Mouse (Mus musculus): ENCODE results near the gene Zfp446. TPM values are rescaled to one million over a fixed set of nuclear protein-coding genes. Genes with fewer than 3 reads are reported as not detected.
A peak's percentile ranks its signal among the peaks of the same experiment; 100 is the strongest.
"Not testable (repeated sequence)": the region's sequence is repeated elsewhere in the genome, so short reads cannot be mapped to it uniquely, and the experiment has no call there.

The Zfp446 gene
- 1 to 10 TPM; 3.3 to 4.3 TPM for total RNA-seq (2021)

DNA sequence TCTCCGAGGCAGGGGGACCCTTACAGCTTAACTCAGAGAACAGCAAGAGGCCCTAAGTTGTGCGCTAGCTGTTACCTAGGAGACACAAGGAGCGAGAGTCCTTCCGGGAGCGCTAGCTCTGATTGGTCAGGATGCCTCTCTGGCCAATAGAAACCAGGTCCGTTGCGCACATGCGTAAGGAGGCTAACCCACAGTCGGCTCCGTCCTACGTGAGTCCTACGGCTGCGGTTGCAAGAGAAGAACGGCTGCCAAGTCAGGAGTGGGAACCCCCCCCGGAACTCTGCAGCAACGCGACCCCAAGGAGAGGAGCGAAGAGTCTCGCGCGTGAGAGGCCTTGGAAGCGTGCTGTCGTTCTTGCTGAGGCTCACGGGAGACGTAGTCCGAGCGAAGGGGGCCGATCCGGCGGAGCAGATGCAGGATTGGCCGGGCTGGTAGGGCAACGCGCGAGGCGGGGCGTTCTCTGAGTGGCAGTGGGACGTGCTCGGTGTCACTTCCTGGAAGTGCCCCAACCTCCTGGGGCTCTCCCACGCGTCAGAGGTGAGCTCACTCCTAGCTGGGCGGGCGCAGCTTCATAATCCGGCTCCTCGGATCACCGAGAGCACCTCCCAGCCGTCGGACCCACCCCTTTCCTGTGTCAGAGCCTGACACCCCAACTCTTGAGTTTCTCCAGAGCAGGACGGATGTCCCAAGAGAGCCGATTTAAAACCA is at the start of gene Zfp446:
Zfp446 (plus strand) TSS at position 167 of the 708 bp plus-strand sequence.
- DNase-seq = peak; percentile 98

DNA sequence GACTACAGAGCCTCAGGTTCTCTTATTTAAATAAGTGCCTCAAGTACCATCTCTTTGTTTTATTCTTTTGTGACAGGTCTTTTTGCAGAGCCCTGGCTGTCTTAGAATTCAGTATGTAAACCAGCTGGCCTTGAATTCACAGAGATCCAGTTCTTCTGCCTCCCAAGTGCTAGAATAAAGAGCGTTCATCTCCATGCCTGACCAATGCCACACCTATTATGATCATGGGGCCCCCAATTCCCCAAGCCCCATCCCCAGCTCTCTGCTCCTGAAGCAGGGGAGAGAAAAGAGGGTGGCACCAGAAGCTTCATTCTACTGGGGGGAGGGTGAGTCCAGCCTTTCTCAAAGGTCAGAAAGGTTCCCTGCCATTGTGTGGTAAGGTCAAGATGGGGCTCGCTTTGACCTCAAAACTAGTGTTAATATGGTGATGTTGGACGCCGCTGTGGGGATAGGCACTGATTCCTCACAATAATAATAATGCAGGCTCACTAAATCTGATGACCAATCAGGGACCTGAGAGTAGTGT is 44.0 kb upstream of the Zfp446 start:
- no peak for DNase-seq

GRCm38 (mm10) chr7:12934808-12935207 is 42.8 kb upstream of the Zfp446 start:
- no peak for DNase-seq

DNA sequence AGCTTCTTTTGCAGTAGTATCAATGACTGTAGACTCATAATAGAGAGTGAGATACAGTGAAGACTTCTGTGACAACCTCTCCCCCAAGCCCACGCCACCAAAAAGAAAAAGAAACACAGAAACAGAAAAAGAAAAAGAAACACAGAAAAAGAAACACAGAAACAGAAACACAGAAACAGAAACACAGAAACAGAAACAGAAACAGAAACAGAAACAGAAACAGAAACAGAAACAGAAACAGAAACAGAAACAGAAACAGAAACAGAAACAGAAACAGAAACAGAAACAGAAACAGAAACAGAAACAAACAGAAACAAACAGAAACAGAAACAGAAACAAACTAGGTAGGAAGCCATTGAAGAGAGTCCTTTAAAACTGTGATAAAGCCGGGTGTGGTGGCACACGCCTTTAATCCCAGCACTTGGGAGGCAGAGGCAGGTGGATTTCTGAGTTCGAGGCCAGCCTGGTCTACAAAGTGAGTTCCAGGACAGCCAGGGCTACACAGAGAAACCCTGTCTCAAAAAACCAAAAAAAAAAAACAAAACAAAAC is 40.3 kb upstream of the Zfp446 start:
- not testable (repeated sequence) for DNase-seq

GRCm38 (mm10) chr7:12940599-12940998 is 37.0 kb upstream of the Zfp446 start:
- DNase-seq = no peak

- no peak for DNase-seq
Measured at GRCm38 (mm10) chr7:12943488-12943887, 34.2 kb upstream of the Zfp446 start.

- peak; percentile 90 for DNase-seq
Measured at GRCm38 (mm10) chr7:12949032-12949871, 28.4 kb upstream of the Zfp446 start.

DNA sequence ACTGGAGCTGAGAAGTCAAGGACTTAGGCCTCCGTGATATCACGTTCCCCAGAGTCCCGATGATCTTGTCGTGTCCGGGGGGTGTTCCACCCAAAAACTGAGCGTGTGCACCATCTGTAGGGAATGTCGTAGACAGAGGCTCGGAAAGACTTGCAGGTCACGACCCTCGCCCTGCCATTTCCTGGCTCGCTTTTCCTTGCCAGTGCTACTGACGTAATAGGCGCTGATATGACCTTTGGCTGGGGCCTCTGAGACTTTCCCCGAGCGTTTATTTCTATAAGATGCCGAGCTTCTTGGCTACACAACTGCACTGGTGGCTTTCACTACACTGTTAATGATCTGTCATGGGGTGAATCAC is 27.8 kb upstream of the Zfp446 start:
- DNase-seq = no peak

DNA sequence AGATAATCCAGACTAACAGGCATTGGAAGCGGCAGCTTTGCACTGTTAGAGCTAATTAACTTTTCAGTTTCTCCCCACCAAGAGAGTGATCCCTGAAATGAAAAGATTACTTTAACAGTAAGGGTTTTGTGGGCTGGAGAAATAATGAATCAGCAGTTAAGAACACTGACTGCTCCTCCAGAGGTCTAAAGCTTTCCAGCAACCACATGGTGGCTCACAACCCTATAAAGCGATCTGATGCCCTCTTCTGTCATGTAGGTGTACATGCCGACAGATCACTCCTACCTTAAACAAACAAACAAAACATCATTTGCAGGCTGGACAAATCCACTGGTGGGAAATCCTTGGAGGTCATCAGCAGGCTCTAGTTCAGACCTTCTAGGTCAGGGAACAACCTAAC is 22.8 kb upstream of the Zfp446 start:
- DNase-seq = no peak

- DNase-seq = no peak
Measured at GRCm38 (mm10) chr7:12957511-12957910, 20.1 kb upstream of the Zfp446 start.

DNA sequence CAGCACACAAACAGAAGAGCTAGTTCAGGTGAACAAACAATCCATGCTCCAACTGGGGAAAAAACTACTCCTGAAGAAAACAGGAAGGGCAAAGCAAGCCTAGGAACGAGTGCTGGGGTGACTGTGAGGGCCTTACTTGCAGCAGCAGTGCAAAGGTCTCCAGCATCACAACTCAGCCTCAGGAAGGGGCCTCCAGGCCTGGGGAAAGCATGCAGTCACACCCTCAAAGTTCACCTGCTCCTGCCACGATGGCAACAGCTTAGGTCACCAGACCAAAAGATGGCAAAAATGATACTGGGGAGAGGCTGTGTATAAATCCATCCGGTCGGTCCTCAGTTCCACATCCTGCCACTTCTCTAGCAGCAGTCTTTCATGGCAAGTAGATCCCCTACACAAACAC is 18.7 kb upstream of the Zfp446 start:
- no peak for DNase-seq

DNA sequence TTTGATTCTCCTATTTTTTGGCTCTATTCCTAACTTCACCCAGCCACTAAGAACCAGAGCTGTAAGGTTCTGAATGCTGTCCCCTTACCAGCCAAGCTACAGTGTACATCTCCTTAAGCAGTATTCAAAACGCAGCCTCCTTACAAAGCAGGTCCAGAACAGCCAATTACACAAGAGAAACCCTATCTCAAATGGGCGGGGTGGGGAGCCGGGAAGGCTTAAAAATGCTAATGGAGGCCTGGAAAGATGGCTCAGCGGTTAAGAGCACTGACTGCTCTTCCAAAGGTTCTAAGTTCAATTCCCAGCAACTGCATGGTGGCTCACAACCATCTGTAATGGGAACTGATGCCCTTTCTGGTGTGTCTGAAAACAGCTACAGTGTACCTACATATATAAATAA is 17.9 kb upstream of the Zfp446 start:
- no peak for DNase-seq

- DNase-seq = peak; percentile 59
Measured at GRCm38 (mm10) chr7:12961511-12962141, 16.0 kb upstream of the Zfp446 start.

DNA sequence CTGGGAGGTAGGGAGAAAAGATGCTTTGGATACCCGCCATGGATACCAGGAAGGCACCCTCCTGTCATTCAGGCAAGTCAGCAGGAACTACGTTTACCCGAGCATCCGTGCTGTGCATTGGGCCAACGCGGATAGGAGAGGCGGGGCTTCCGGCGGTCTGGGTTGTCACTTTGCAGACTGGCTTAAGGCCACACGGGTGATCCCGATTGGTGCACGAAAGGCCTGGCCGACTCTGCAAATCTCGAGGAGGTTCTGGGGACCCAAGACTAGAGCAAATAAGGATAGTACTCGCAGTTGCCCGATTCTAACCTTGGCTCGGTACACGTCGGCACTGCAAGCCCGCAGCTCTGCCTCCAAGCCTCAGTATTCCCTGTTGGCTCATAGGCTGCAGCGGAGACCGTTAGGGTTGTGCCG is 12.0 kb upstream of the Zfp446 start, which contains the start of gene Zfp324:
Zfp324 (plus strand) TSS at position 161 of the 414 bp plus-strand sequence.
- peak; percentile 90 for DNase-seq

DNA sequence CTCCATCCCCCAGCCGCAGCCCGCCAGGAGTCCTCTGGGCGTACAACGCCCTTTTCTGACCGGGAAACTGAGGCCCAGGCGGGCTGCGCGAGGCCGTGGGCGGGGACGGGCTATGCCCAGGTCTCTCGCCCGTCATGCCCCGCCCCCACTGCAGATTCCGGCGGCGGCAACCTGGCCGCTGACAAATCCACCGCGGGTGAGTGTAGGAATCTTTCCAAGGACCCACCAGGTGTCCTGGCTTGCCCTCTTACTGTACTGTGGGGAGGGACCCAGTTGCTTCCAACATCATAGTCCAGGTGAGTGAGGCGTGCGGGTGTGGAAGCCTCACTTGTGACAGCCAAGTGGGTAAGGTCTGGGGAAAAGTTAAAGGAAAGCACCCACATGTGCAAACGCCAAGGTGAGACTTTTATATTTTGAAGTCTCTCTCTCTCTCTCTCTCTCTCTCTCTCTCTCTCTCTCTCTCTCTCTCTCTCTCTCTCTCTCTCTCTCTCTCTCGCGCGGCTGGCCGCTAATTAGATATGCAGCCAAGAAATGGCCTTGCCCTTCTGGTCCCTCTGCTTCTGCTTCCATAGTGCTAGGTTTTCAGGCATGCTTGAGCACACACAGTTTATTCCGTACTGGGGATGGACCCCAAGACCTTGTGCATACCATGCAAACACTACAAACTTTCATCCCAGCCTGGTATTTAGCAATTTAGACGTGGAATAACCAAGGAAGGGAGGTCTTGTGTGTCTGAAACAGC is 11.4 kb upstream of the Zfp446 start:
- peak; percentile 66 for DNase-seq

GRCm38 (mm10) chr7:12970906-12971305 is 6.7 kb upstream of the Zfp446 start:
- DNase-seq = no peak

- DNase-seq = peak; percentile 14
Measured at GRCm38 (mm10) chr7:12978931-12979722, 1.5 kb downstream of the Zfp446 start.

DNA sequence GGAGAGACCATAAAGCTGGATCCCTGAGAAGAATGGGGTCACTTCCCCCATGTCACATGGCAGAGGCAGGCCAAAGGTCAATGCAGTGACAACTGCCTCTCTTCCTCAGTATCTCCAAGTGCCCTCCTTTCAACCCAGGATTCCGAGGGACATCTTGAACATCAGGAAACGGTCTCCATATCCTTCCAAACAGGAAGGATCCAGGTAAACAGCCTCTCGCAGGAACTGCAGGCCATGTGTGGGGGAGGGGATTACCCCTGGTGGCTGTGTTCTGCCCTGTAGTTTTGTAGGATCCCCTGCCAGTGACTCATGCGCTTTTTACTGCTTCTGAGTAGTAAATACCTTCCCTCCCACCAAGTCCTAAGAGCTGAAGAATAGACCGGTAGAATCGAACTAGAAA is 2.1 kb downstream of the Zfp446 start:
- no peak for DNase-seq

GRCm38 (mm10) chr7:12980291-12980690 is 2.6 kb downstream of the Zfp446 start:
- DNase-seq = no peak

- DNase-seq = no peak
Measured at GRCm38 (mm10) chr7:12985724-12986123, 8.1 kb downstream of the Zfp446 start.

DNA sequence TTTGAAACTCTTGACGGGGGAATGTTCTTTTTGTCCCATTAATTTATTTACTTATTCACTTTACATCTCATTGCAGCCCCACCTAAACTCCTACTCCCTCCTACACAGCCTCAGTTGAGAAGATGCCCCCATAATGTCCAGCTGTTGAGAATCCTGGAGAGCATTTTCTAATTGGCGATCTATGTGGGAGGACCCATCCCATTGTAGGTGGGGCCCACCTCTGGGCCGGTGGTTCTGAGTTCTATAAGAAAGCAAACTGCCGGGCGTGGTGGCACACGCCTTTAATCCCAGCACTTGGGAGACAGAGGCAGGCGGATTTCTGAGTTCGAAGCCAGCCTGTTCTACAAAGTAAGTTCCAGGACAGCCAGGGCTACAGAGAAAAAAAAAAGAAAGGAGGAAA is 9.3 kb downstream of the Zfp446 start:
- no peak for DNase-seq

All from heart, postnatal 4 days (tissue).